Mouse (Mus musculus) neural tube, embryonic 11.5 days (tissue): ENCODE data around the gene Itga8. TPM values are rescaled to one million over a fixed set of nuclear protein-coding genes. Genes with fewer than 3 reads are reported as not detected.
A peak's percentile ranks its signal among the peaks of the same experiment; 100 is the strongest.

Experiments
- ATAC-seq: fragments of 200-750 bp; cut with Nextera tagmentation; 2 replicates; pipeline ENCODE4 v1.8.0; 2017; ENCODE audit warnings: moderate number of reproducible peaks, mild to moderate bottlenecking, moderate TSS enrichment, moderate library complexity; ENCODE audit not compliant: insufficient read depth, low FRiP score, low TSS enrichment
- DNase-seq: peaks from one replicate; pipeline ENCODE4 v3.0.0-alpha.2; 2015; ENCODE audit warnings: low spot score
- H3K27ac ChIP-seq: fragments of 300-500 bp; sonication (generic); 2 replicates; pipeline ENCODE4 v1.5.1; 2014; ENCODE audit warnings: low read depth, mild to moderate bottlenecking, low read length
- H3K27me3 ChIP-seq: fragments of 300-500 bp; sonication (generic); 2 replicates; pipeline ENCODE4 v1.6.1; 2014; ENCODE audit warnings: mild to moderate bottlenecking, low read length, mixed read lengths; ENCODE audit not compliant: control insufficient read depth, insufficient read depth
- H3K36me3 ChIP-seq: fragments of 300-500 bp; sonication (generic); 2 replicates; pipeline ENCODE4 v1.6.1; 2014; ENCODE audit warnings: mild to moderate bottlenecking, low read length, moderate library complexity, mixed read lengths; ENCODE audit not compliant: control insufficient read depth, insufficient read depth
- H3K4me1 ChIP-seq: fragments of 300-500 bp; sonication (generic); 2 replicates; pipeline ENCODE4 v1.6.1; 2014; ENCODE audit warnings: low read length, mixed read lengths; ENCODE audit not compliant: control insufficient read depth, insufficient read depth
- H3K4me2 ChIP-seq: fragments of 300-500 bp; sonication (generic); 2 replicates; pipeline ENCODE4 v1.6.1; 2014; ENCODE audit warnings: low read depth, mild to moderate bottlenecking, moderate library complexity
- H3K4me3 ChIP-seq: fragments of 300-500 bp; sonication (generic); 2 replicates; pipeline ENCODE4 v1.5.1; 2014; ENCODE audit warnings: low read depth, low read length
- H3K9ac ChIP-seq: fragments of 300-500 bp; sonication (generic); 2 replicates; pipeline ENCODE4 v1.6.1; 2014; ENCODE audit warnings: mild to moderate bottlenecking, low read length
- H3K9me3 ChIP-seq: fragments of 300-500 bp; sonication (generic); 2 replicates; pipeline ENCODE4 v1.6.1; 2016; ENCODE audit warnings: low read length; ENCODE audit not compliant: control insufficient read depth
- WGBS: fragments of 180-500 bp; shearing (Covaris S2); extraction: QIAGEN DNeasy Blood & Tissue Kit; methylation state at CpG from one replicate; pipeline ENCODE4 v1.1.7; 2014; 5-methylcytosine and 5-hydroxymethylcytosine counted together
- polyA plus RNA-seq: library from polyadenylated mRNA; unstranded; fragments of >200 nt; fragmentation: Nextera tagmentation; extraction: Ambion mirVana; gene quantifications from 2 replicates; pipeline ENCODE4 v1.2.1, GENCODE M21; 2014

Gene Itga8
- 8.2 and 8.3 TPM in 2 replicates for polyA plus RNA-seq

- H3K36me3 ChIP-seq: no peaks in the 10 kb centered on the region
- peak within 1 kb of the TSS; percentile 94 for H3K4me2 ChIP-seq
- DNase-seq (peak; percentile 90), ATAC-seq (peak; percentile 96)
- peak within 1 kb of the TSS; percentile 64 for H3K4me3 ChIP-seq
- H3K4me1 ChIP-seq: no peaks in the 10 kb centered on the region
- no peaks in the 10 kb centered on the region for H3K9me3 ChIP-seq
- no peak within 1 kb of the TSS for H3K27ac ChIP-seq
- 0 out of 2 replicates have a peak, but pooled peaks cover 10% of the 10 kb centered on the region for H3K27me3 ChIP-seq
- H3K9ac ChIP-seq: peak within 1 kb of the TSS; percentile 71
- 1% methylated on average over 56 of the region's 56 CpGs for WGBS
Observed at GRCm38 (mm10) chr2:12301431-12302170, at the start of gene Itga8. Itga8 (minus strand) TSS chr2:12301922.

- H3K36me3 ChIP-seq: no peaks in the 10 kb centered on the region
- no peak overlapping the region for H3K4me2 ChIP-seq
- no peaks in the 10 kb centered on the region for H3K27me3 ChIP-seq
- WGBS: 88% methylated on average over 2 of the region's 2 CpGs
- H3K4me1 ChIP-seq: no peaks in the 10 kb centered on the region
- no peaks in the 10 kb centered on the region for H3K9me3 ChIP-seq
- H3K27ac ChIP-seq: no peak overlapping the region
- DNase-seq: no peak
- ATAC-seq: no peak
- H3K9ac ChIP-seq: no peak overlapping the region
- no peak overlapping the region for H3K4me3 ChIP-seq
Observed at GRCm38 (mm10) chr2:12348914-12349313, 47.2 kb upstream of the Itga8 start.

GRCm38 (mm10) chr2:12331962-12332361 is 30.2 kb upstream of the Itga8 start:
- no peaks in the 10 kb centered on the region for H3K9me3 ChIP-seq
- H3K4me1 ChIP-seq: peaks cover 8% of the 10 kb centered on the region; the same call in 1 of the 2 replicates
- H3K4me2 ChIP-seq: no peak overlapping the region
- no peak overlapping the region for H3K4me3 ChIP-seq
- H3K9ac ChIP-seq: no peak overlapping the region
- DNase-seq (no peak), ATAC-seq (no peak)
- no peaks in the 10 kb centered on the region for H3K36me3 ChIP-seq
- WGBS: 73% methylated on average over 2 of the region's 2 CpGs
- no peak overlapping the region for H3K27ac ChIP-seq
- H3K27me3 ChIP-seq: no peaks in the 10 kb centered on the region

- Histone ChIP-seq H3K4me3 (no peak overlapping the region), H3K4me2 (no peak overlapping the region), H3K4me1 (peaks cover 8% of the 10 kb centered on the region; the same call in 1 of the 2 replicates), H3K9me3 (no peaks in the 10 kb centered on the region), H3K27me3 (no peaks in the 10 kb centered on the region), H3K27ac (no peak overlapping the region), H3K36me3 (no peaks in the 10 kb centered on the region), H3K9ac (no peak overlapping the region)
- DNase-seq: no peak
- ATAC-seq: no peak
- 73% methylated on average over 2 of the region's 2 CpGs for WGBS
Observed at GRCm38 (mm10) chr2:12329620-12330019, 27.9 kb upstream of the Itga8 start.

GRCm38 (mm10) chr2:12329068-12329407 is 27.3 kb upstream of the Itga8 start:
- Histone ChIP-seq H3K27me3 (no peaks in the 10 kb centered on the region), H3K36me3 (no peaks in the 10 kb centered on the region), H3K4me3 (no peak overlapping the region), H3K27ac (no peak overlapping the region), H3K4me1 (peaks cover 8% of the 10 kb centered on the region; the same call in 1 of the 2 replicates), H3K9ac (no peak overlapping the region), H3K4me2 (no peak overlapping the region), H3K9me3 (no peaks in the 10 kb centered on the region)
- DNase-seq (peak; percentile 19), ATAC-seq (no peak)
- 24% methylated on average over 5 of the region's 5 CpGs for WGBS

GRCm38 (mm10) chr2:12328355-12329067 is 26.8 kb upstream of the Itga8 start:
- no peaks in the 10 kb centered on the region for H3K27me3 ChIP-seq
- no peak overlapping the region for H3K27ac ChIP-seq
- no peak overlapping the region for H3K9ac ChIP-seq
- H3K4me3 ChIP-seq: no peak overlapping the region
- no peaks in the 10 kb centered on the region for H3K9me3 ChIP-seq
- H3K36me3 ChIP-seq: no peaks in the 10 kb centered on the region
- DNase-seq (peak; percentile 44), ATAC-seq (peak; percentile 54; the same call in 1 of the 2 replicates)
- WGBS: 12% methylated on average over 8 of the region's 8 CpGs
- peaks cover 8% of the 10 kb centered on the region; the same call in 1 of the 2 replicates for H3K4me1 ChIP-seq
- H3K4me2 ChIP-seq: peak overlapping the region; percentile 53

GRCm38 (mm10) chr2:12327691-12328354 is 26.1 kb upstream of the Itga8 start:
- DNase-seq (peak; percentile 32), ATAC-seq (peak; percentile 51; the same call in 1 of the 2 replicates)
- H3K27ac ChIP-seq: no peak overlapping the region
- no peaks in the 10 kb centered on the region for H3K27me3 ChIP-seq
- H3K36me3 ChIP-seq: no peaks in the 10 kb centered on the region
- no peak overlapping the region for H3K9ac ChIP-seq
- peaks cover 8% of the 10 kb centered on the region; the same call in 1 of the 2 replicates for H3K4me1 ChIP-seq
- no peaks in the 10 kb centered on the region for H3K9me3 ChIP-seq
- peak overlapping the region; percentile 27 for H3K4me3 ChIP-seq
- 26% methylated on average over 11 of the region's 11 CpGs for WGBS
- peak overlapping the region; percentile 53 for H3K4me2 ChIP-seq

GRCm38 (mm10) chr2:12327216-12327615 is 25.5 kb upstream of the Itga8 start:
- H3K27ac ChIP-seq: no peak overlapping the region
- no peaks in the 10 kb centered on the region for H3K9me3 ChIP-seq
- H3K4me3 ChIP-seq: peak overlapping the region; percentile 27
- no peak overlapping the region; the same call in 1 of the 2 replicates for H3K9ac ChIP-seq
- peak; percentile 64; the same call in 1 of the 2 replicates for ATAC-seq
- peak overlapping the region; percentile 53 for H3K4me2 ChIP-seq
- H3K4me1 ChIP-seq: peaks cover 8% of the 10 kb centered on the region; the same call in 1 of the 2 replicates
- H3K36me3 ChIP-seq: no peaks in the 10 kb centered on the region
- H3K27me3 ChIP-seq: no peaks in the 10 kb centered on the region
- DNase-seq: peak; percentile 58
- 5% methylated on average over 10 of the region's 10 CpGs for WGBS
